Mouse (Mus musculus) liver, embryonic 11.5 days (tissue): ENCODE data around the gene Setd7. TPM values are rescaled to one million over a fixed set of nuclear protein-coding genes. Genes with fewer than 3 reads are reported as not detected.

ENCODE experiments used
- ATAC-seq: fragments of 200-750 bp; cut with Nextera tagmentation; replicated peaks from 2 replicates; pipeline ENCODE4 v1.8.0; 2017; ENCODE audit warnings: moderate number of reproducible peaks, mild to moderate bottlenecking, moderate TSS enrichment, moderate library complexity; ENCODE audit not compliant: low FRiP score
- DNase-seq: peaks from one replicate; pipeline ENCODE4 v3.0.0-alpha.2; 2017; ENCODE audit warnings: low spot score
- H3K27ac ChIP-seq: fragments of 300-500 bp; sonication (generic); 2 replicates; pipeline ENCODE4 v1.5.1; 2014; ENCODE audit warnings: mild to moderate bottlenecking, low read depth, low read length, control low read depth
- H3K27me3 ChIP-seq: fragments of 300-500 bp; sonication (generic); replicated peaks from 2 replicates; pipeline ENCODE4 v1.6.1; 2014; ENCODE audit warnings: low read length, mixed read lengths; ENCODE audit not compliant: control insufficient read depth, insufficient read depth
- H3K36me3 ChIP-seq: fragments of 300-500 bp; sonication (generic); 2 replicates; pipeline ENCODE4 v1.6.1; 2014; ENCODE audit warnings: mild to moderate bottlenecking, low read length, moderate library complexity, mixed read lengths; ENCODE audit not compliant: control insufficient read depth, insufficient read depth
- H3K4me1 ChIP-seq: fragments of 300-500 bp; sonication (generic); replicated peaks from 2 replicates; pipeline ENCODE4 v1.6.1; 2014; ENCODE audit warnings: low read length, mixed read lengths; ENCODE audit not compliant: control insufficient read depth, insufficient read depth
- H3K4me2 ChIP-seq: fragments of 300-500 bp; sonication (generic); 2 replicates; pipeline ENCODE4 v1.6.1; 2014; ENCODE audit warnings: mild to moderate bottlenecking, control low read depth, moderate library complexity
- H3K4me3 ChIP-seq: fragments of 300-500 bp; sonication (generic); 2 replicates; pipeline ENCODE4 v1.5.1; 2014; ENCODE audit warnings: low read depth, low read length, control low read depth
- H3K9ac ChIP-seq: fragments of 300-500 bp; sonication (generic); 2 replicates; pipeline ENCODE4 v1.6.1; 2014; ENCODE audit warnings: low read depth, low read length, control low read depth
- H3K9me3 ChIP-seq: fragments of 300-500 bp; sonication (generic); 2 replicates; pipeline ENCODE4 v1.6.1; 2016; ENCODE audit warnings: low read length, inconsistent platforms, mixed read lengths; ENCODE audit not compliant: control insufficient read depth
- WGBS: fragments of 180-500 bp; shearing (Covaris S2); extraction: QIAGEN DNeasy Blood & Tissue Kit; methylation state at CpG from one replicate; pipeline ENCODE4 v1.1.7; 2014; 5-methylcytosine and 5-hydroxymethylcytosine counted together
- polyA plus RNA-seq: library from polyadenylated mRNA; unstranded; fragments of >200 nt; fragmentation: Nextera tagmentation; extraction: Ambion mirVana; gene quantifications from 2 replicates; pipeline ENCODE4 v1.2.1, GENCODE M21; 2014

The Setd7 gene
- polyA plus RNA-seq, 1 experiment from 2014 or later, result 2.4 TPM

DNA sequence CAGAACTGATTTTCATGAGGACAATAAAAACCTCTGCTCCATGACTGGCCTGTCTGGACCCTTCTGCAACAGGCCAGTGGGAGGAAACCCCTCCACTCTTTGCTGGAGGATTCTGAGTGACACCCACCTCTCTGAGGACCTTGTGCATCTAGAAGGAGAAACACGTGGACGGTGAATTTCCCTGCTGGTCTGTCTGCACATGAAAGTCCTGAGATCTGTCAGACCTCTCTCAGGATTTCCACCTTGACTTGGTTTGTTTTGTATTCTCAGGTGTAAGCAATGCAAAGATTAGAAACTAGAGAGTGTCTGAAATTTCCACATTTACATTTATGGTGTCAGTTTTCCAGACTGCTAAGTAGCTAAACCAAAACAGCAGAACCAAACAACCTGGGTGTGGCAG lies 8.5 kb downstream of the Setd7 start:
- Histone ChIP-seq H3K4me2 (no peak overlapping the region), H3K36me3 (no peaks in the 10 kb centered on the region), H3K9me3 (no peaks in the 10 kb centered on the region), H3K9ac (no peak overlapping the region), H3K27me3 (no peaks in the 10 kb centered on the region), H3K4me1 (peaks cover 21% of the 10 kb centered on the region), H3K27ac (no peak overlapping the region), H3K4me3 (no peak overlapping the region)
- no peak for DNase-seq
- 85% methylated on average over 2 of the region's 2 CpGs for WGBS
- ATAC-seq, result no peak

DNA sequence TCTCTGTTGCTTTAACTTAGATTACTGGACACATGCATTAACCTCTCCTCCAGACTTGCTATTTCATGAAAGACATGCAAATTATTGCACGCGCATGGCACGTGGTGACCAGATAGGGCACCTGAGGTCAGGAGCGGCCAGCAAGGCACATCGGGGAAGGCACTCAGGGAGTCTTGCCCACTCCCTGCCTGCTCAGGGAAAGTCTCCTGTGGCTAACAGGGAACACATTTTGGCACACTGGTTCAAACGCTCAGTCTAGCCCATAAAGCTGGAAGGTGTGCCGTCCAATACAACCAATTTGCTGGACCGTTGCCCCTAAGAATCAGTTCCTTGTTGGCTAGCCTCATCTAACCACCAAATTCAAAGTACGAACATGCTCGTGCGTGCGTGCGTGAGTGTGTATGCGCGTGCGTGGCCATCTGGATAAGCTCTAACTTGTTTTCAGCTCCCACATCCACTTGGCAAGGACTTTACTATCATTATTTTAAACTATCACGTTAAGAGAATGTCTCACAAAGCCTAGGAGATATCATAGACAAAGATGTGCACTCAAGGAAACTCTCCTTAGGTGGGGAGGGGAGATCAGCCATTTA lies 11.6 kb downstream of the Setd7 start:
- Histone ChIP-seq H3K9ac (no peak overlapping the region), H3K27me3 (no peaks in the 10 kb centered on the region), H3K9me3 (no peaks in the 10 kb centered on the region), H3K4me3 (no peak overlapping the region), H3K36me3 (no peaks in the 10 kb centered on the region), H3K4me1 (peaks cover 15% of the 10 kb centered on the region), H3K4me2 (no peak overlapping the region), H3K27ac (no peak overlapping the region)
- DNase-seq (no peak), ATAC-seq (no peak)
- WGBS, result 86% methylated on average over 17 of the region's 17 CpGs

DNA sequence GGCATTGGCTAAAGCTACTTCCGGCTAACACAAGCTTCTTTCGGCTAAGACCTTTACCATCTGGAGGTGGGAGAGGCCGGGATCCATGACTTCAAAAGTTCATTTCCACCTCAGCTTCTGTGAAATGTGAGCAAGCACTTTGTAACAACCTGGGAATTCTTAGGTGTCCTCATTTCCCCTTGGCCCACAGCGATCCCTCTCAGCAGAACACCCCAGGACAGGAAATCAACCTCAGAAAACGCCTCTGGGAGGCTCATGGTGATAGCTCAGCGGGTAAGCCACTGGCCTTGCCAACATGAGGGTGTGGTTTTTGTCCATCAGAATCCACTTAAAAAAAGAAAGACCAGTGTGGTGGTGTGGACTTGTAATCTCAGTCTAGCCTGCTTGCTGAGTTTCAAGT lies 13.1 kb downstream of the Setd7 start:
- no peak overlapping the region for H3K27ac ChIP-seq
- H3K9ac ChIP-seq, result no peak overlapping the region
- WGBS, result 77% methylated on average over 6 of the region's 6 CpGs
- peaks cover 2% of the 10 kb centered on the region; the same call in 1 of the 2 replicates for H3K4me1 ChIP-seq
- DNase-seq, result no peak
- H3K4me2 ChIP-seq, result no peak overlapping the region
- no peak overlapping the region for H3K4me3 ChIP-seq
- H3K27me3 ChIP-seq, result no peaks in the 10 kb centered on the region
- H3K9me3 ChIP-seq, result no peaks in the 10 kb centered on the region
- no peak for ATAC-seq
- peaks cover 1% of the 10 kb centered on the region; the same call in 1 of the 2 replicates for H3K36me3 ChIP-seq

DNA sequence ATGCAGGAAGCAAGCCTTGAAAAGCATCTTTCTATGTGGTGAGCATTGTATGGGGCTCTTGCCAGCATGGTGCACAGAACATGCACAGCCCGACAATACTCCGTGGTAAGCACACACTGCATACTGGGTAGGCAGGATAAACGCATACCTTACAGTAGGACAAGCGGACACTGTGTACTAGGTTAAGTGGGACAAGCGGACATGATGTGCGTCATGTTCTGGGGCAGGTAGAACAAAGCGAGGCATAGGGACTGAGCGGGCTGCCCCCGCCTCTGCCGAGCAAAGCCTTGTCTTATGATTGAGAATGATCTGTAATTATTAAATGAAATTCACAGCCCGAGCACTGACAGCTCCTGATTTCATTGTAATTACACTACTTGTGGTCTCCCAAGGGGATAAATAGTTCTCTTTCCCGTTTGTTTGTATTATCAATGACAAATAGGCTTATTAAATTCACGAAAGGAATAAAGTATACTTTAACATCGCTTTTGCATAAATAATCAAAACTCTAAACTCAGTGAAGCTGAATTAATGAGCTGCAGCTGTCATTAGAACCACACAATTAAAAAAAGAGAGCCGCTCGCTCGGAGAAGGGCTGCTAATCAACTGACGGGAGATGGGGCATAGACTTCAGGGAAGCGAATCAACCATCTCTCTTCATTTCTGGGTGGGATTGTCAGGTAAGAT lies 16.1 kb downstream of the Setd7 start:
- no peak overlapping the region for H3K27ac ChIP-seq
- peaks cover 8% of the 10 kb centered on the region for H3K4me1 ChIP-seq
- H3K9me3 ChIP-seq, result no peaks in the 10 kb centered on the region
- no peak overlapping the region for H3K9ac ChIP-seq
- H3K36me3 ChIP-seq, result peaks cover 10% of the 10 kb centered on the region
- H3K4me2 ChIP-seq, result no peak overlapping the region
- H3K27me3 ChIP-seq, result no peaks in the 10 kb centered on the region
- no peak overlapping the region for H3K4me3 ChIP-seq
- WGBS, result 90% methylated on average over 19 of the region's 19 CpGs
- DNase-seq (no peak), ATAC-seq (no peak)

DNA sequence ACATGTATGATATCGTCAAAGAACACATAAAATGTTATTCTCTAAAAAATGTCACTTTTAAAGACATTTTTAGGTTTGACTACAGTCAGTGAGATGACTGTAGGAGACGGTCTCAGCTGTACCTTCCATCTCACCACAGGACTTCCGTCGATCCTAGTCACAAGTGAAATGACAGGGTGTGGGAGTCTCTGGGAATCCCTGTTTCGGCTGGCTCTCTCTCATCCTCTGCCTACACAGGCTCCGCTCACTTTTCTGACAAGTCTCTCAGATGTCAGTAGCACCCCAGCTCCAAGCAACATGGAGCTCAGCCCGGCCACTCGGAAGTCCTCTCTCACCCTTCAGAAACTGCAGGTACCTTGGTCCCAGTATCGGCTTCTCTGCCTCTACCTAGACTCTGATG lies 20.0 kb downstream of the Setd7 start:
- Histone ChIP-seq H3K9ac (no peak overlapping the region), H3K9me3 (no peaks in the 10 kb centered on the region), H3K27me3 (no peaks in the 10 kb centered on the region), H3K4me2 (no peak overlapping the region), H3K4me1 (peaks cover 8% of the 10 kb centered on the region), H3K27ac (no peak overlapping the region), H3K36me3 (peaks cover 21% of the 10 kb centered on the region), H3K4me3 (no peak overlapping the region)
- DNase-seq, result no peak
- ATAC-seq, result no peak
- 88% methylated on average over 9 of the region's 9 CpGs for WGBS

DNA sequence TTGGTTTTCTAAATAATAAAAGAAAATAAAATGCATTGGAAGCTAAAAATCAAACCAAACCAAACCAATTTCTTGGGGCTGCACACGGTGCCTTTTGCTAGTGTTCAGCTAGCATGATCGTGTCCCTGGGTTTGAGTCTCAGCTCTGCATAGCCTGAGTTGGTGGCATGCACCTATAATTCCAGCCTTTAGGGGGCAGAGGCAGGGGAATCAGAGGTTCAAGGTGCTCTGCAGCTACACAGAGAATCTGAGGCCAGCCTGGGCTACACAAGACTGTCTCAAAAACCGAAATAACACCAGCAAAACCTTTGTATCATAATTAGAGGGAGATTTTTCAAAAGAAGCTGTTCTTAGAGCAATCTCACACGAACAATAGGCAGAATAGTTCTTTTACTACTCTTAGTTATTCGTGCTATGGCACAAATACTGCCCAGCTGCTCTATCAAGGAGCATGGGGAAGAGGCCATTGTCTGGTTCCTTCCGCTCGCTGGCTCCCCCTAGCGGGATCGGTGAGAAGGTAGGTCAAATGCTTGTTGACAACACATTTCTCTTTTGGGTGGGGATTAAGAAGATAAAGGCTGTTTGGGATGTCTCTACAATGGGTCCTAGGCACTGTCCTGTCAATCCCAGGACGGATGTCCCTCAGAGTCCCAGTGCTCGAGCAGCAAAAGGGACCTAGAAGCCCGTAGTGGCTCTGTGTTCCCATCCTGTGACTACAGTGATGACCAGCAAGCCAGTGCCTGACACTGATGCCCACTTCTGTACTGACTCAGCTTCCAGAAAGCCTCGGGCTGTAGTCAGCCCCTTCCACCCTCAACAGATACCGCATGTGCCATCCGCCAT lies 20.9 kb downstream of the Setd7 start:
- H3K9ac ChIP-seq, result peak overlapping the region; percentile 40; the same call in 1 of the 2 replicates
- DNase-seq (peak; percentile 70), ATAC-seq (peak; percentile 75)
- H3K9me3 ChIP-seq, result no peaks in the 10 kb centered on the region
- H3K27me3 ChIP-seq, result no peaks in the 10 kb centered on the region
- H3K4me3 ChIP-seq, result no peak overlapping the region
- 52% methylated on average over 15 of the region's 15 CpGs for WGBS
- H3K4me1 ChIP-seq, result peaks cover 8% of the 10 kb centered on the region
- H3K27ac ChIP-seq, result no peak overlapping the region; the same call in 1 of the 2 replicates
- H3K4me2 ChIP-seq, result peak overlapping the region; percentile 30
- H3K36me3 ChIP-seq, result peaks cover 22% of the 10 kb centered on the region

DNA sequence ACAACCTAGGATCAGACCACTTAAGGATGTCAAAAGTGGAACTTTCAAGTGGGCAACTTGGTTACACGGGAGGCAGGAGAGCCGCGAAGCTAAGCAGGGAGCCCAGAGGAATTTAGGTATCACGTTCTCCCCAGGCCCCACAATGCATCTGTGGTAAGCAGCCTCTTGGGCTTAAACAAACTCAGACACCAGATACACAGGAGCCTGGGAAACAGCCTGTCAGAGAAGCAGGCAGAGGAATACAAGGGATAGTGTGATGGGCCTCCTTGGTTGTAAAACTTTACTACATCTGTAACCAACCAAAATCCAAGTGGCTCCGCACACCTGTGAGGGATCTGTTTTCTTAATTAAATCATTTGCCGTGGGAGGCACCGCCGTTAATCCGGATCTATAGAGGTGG lies 26.7 kb downstream of the Setd7 start:
- Histone ChIP-seq H3K4me1 (peaks cover 3% of the 10 kb centered on the region; the same call in 1 of the 2 replicates), H3K4me3 (no peak overlapping the region), H3K36me3 (peaks cover 21% of the 10 kb centered on the region; the same call in 1 of the 2 replicates), H3K9ac (no peak overlapping the region), H3K9me3 (no peaks in the 10 kb centered on the region), H3K4me2 (no peak overlapping the region), H3K27ac (no peak overlapping the region), H3K27me3 (no peaks in the 10 kb centered on the region)
- no peak for DNase-seq
- ATAC-seq, result no peak
- 88% methylated on average over 9 of the region's 9 CpGs for WGBS

DNA sequence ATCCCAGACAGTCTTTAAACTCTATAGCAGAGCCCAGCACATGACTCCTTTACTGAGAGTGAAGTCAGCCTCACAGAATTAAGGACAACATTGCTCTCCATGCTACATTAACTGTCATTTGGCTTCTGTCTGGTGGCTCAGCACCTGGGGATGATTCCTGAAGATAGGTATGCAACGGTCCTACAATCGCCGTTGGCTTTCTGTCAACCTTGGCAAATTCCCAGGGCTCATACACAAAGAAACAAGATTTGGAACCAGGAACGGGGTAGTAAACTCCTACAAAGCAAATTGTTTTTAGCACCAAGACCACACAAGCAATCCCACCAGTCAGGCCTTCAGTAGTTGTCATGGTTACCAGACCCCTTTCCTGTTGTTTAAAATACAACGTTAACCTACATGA lies 27.1 kb downstream of the Setd7 start:
- H3K36me3 ChIP-seq, result peaks cover 21% of the 10 kb centered on the region; the same call in 1 of the 2 replicates
- WGBS, result 91% methylated on average over 5 of the region's 5 CpGs

More for the DNA sequence above, 27.1 kb downstream of the Setd7 start:
- Histone ChIP-seq H3K27ac (no peak overlapping the region), H3K9me3 (no peaks in the 10 kb centered on the region), H3K27me3 (no peaks in the 10 kb centered on the region), H3K4me1 (peaks cover 3% of the 10 kb centered on the region; the same call in 1 of the 2 replicates), H3K4me3 (no peak overlapping the region), H3K9ac (no peak overlapping the region), H3K4me2 (no peak overlapping the region)
- DNase-seq, result no peak
- no peak for ATAC-seq
